Mouse (Mus musculus): Measurements from ENCODE around the gene Wnt11. TPM values are rescaled to one million over a fixed set of nuclear protein-coding genes. Genes with fewer than 3 reads are reported as not detected.

The Wnt11 gene
- polyA plus RNA-seq, 1 experiment from 2014 or later, result 14.7 TPM

- no peaks in the 10 kb centered on the region for H3K36me3 ChIP-seq (ENCODE audit: control insufficient read depth, insufficient read depth, low read length)
- no peak overlapping the region for H3K4me3 ChIP-seq (ENCODE audit: control insufficient read depth in 1 of 2, insufficient read depth in 1 of 2, low read depth in 1 of 2, low read length in 2 of 2)
- H3K4me2 ChIP-seq (ENCODE audit: low read length), result peak overlapping the region; percentile 97
- no peaks in the 10 kb centered on the region for H3K9me3 ChIP-seq (ENCODE audit: control insufficient read depth, low read length)
- peaks cover 54 to 73% of the 10 kb centered on the region in 2 experiments for H3K4me1 ChIP-seq (ENCODE audit: control insufficient read depth in 2 of 2, insufficient read depth in 2 of 2, low read length in 2 of 2)
- peaks cover 13% of the 10 kb centered on the region; the same call in 1 of the 2 replicates for H3K27me3 ChIP-seq (ENCODE audit: control insufficient read depth, insufficient read depth, low read length)
- no peak overlapping the region for H3K27ac ChIP-seq (replicated peaks in 1 of 2; ENCODE audit: control insufficient read depth in 1 of 2, insufficient read depth in 1 of 2, low read depth in 2 of 2, low read length in 2 of 2)
- no peak overlapping the region for H3K9ac ChIP-seq (ENCODE audit: low read length)
- WGBS, result 59% methylated on average over 3 of the region's 3 CpGs
- no peak for ATAC-seq (ENCODE audit: insufficient number of reproducible peaks, insufficient read depth, low FRiP score, low read depth)
Measured at GRCm38 (mm10) chr7:98840771-98841170, 5.9 kb downstream of the Wnt11 start.

DNA sequence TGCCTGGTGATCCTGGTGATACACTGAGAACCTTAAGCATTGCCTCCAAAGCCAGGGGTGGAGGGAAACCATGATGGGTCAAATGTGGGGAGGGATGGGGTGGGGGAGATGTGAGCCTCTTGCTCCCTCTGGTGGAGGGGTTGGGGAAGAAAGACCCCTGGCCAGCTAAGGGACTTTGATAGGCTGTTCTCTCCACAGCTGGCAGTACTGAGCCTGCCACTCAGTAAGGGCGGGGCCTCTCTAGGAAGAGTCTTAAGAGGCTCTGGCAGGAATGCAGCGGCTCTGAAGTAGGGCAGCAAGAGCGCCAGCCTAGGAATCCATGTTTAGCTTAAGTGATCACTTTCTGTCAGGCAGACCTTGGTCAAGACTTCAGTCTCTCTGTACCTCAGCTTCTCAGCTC lies 6.9 kb downstream of the Wnt11 start:
- WGBS, result 38% methylated on average over 3 of the region's 3 CpGs
- H3K9me3 ChIP-seq (ENCODE audit: control insufficient read depth, low read length), result no peaks in the 10 kb centered on the region
- no peaks in the 10 kb centered on the region for H3K36me3 ChIP-seq (ENCODE audit: control insufficient read depth, insufficient read depth, low read length)
- no peak overlapping the region for H3K4me3 ChIP-seq (ENCODE audit: control insufficient read depth in 1 of 2, insufficient read depth in 1 of 2, low read depth in 1 of 2, low read length in 2 of 2)
- H3K27me3 ChIP-seq (ENCODE audit: control insufficient read depth, insufficient read depth, low read length), result peaks cover 6% of the 10 kb centered on the region; the same call in 1 of the 2 replicates
- H3K27ac ChIP-seq (replicated peaks in 1 of 2; ENCODE audit: control insufficient read depth in 1 of 2, insufficient read depth in 1 of 2, low read depth in 2 of 2, low read length in 2 of 2), result no peak overlapping the region
- peaks cover 53 to 65% of the 10 kb centered on the region in 2 experiments for H3K4me1 ChIP-seq (ENCODE audit: control insufficient read depth in 2 of 2, insufficient read depth in 2 of 2, low read length in 2 of 2)
- 0 out of 2 replicates have a peak overlapping the region, but pooled peaks have one; percentile 26 for H3K9ac ChIP-seq (ENCODE audit: low read length)
- no peak overlapping the region for H3K4me2 ChIP-seq (ENCODE audit: low read length)
- no peak for ATAC-seq (ENCODE audit: insufficient number of reproducible peaks, insufficient read depth, low FRiP score, low read depth)

- Histone ChIP-seq H3K4me1 (ENCODE audit: control insufficient read depth in 2 of 2, insufficient read depth in 2 of 2, low read length in 2 of 2) (peaks cover 46 to 55% of the 10 kb centered on the region in 2 experiments), H3K27me3 (ENCODE audit: control insufficient read depth, insufficient read depth, low read length) (no peaks in the 10 kb centered on the region), H3K9me3 (ENCODE audit: control insufficient read depth, low read length) (no peaks in the 10 kb centered on the region), H3K4me3 (ENCODE audit: control insufficient read depth in 1 of 2, insufficient read depth in 1 of 2, low read depth in 1 of 2, low read length in 2 of 2) (no peak overlapping the region), H3K9ac (ENCODE audit: low read length) (no peak overlapping the region), H3K27ac (replicated peaks in 1 of 2; ENCODE audit: control insufficient read depth in 1 of 2, insufficient read depth in 1 of 2, low read depth in 2 of 2, low read length in 2 of 2) (no peak overlapping the region), H3K36me3 (ENCODE audit: control insufficient read depth, insufficient read depth, low read length) (0 out of 2 replicates have a peak, but pooled peaks cover 8% of the 10 kb centered on the region), H3K4me2 (ENCODE audit: low read length) (no peak overlapping the region)
- 79% methylated on average over 3 of the region's 3 CpGs for WGBS
- no peak for ATAC-seq (ENCODE audit: insufficient number of reproducible peaks, insufficient read depth, low FRiP score, low read depth)
Measured at GRCm38 (mm10) chr7:98842997-98843396, 8.1 kb downstream of the Wnt11 start.

DNA sequence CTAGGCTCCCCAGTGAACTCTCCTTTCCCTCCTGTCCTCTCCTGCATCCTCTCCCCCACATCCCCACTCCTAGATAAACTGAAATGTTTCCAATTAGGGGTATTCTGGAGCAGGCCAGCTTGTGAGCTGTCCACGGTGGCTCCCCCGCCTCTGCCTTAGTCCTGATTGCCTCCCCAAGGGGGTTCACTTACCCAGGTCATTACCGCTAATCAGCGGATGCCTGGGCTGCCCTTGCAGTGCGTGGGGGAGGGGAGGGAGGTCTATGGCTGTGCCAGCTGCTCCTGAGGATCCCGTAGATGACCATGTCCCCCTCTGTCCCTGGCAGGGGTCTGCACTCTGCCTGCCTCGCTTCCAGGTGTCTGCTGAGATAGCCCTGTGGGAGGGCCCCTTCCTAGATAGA lies 8.7 kb downstream of the Wnt11 start:
- H3K27ac ChIP-seq (replicated peaks in 1 of 2; ENCODE audit: control insufficient read depth in 1 of 2, insufficient read depth in 1 of 2, low read depth in 2 of 2, low read length in 2 of 2), result no peak overlapping the region
- no peaks in the 10 kb centered on the region for H3K27me3 ChIP-seq (ENCODE audit: control insufficient read depth, insufficient read depth, low read length)
- H3K4me3 ChIP-seq (ENCODE audit: control insufficient read depth in 1 of 2, insufficient read depth in 1 of 2, low read depth in 1 of 2, low read length in 2 of 2), result no peak overlapping the region
- no peak overlapping the region for H3K4me2 ChIP-seq (ENCODE audit: low read length)
- no peak for ATAC-seq (ENCODE audit: insufficient number of reproducible peaks, insufficient read depth, low FRiP score, low read depth)
- H3K4me1 ChIP-seq (ENCODE audit: control insufficient read depth in 2 of 2, insufficient read depth in 2 of 2, low read length in 2 of 2), result peaks cover 49 to 53% of the 10 kb centered on the region in 2 experiments
- no peaks in the 10 kb centered on the region for H3K9me3 ChIP-seq (ENCODE audit: control insufficient read depth, low read length)
- no peak overlapping the region; the same call in 1 of the 2 replicates for H3K9ac ChIP-seq (ENCODE audit: low read length)
- 0 out of 2 replicates have a peak, but pooled peaks cover 11% of the 10 kb centered on the region for H3K36me3 ChIP-seq (ENCODE audit: control insufficient read depth, insufficient read depth, low read length)
- 21% methylated on average over 7 of the region's 7 CpGs for WGBS

GRCm38 (mm10) chr7:98848899-98849640 lies 14.2 kb downstream of the Wnt11 start:
- WGBS, result 77% methylated on average over 8 of the region's 8 CpGs
- no peak for ATAC-seq (ENCODE audit: insufficient number of reproducible peaks, insufficient read depth, low FRiP score, low read depth)
- Histone ChIP-seq H3K4me3 (ENCODE audit: control insufficient read depth in 1 of 2, insufficient read depth in 1 of 2, low read depth in 1 of 2, low read length in 2 of 2) (no peak overlapping the region), H3K27me3 (ENCODE audit: control insufficient read depth, insufficient read depth, low read length) (no peaks in the 10 kb centered on the region), H3K9ac (ENCODE audit: low read length) (no peak overlapping the region), H3K4me1 (ENCODE audit: control insufficient read depth in 2 of 2, insufficient read depth in 2 of 2, low read length in 2 of 2) (peaks cover 43 to 52% of the 10 kb centered on the region in 2 experiments), H3K9me3 (ENCODE audit: control insufficient read depth, low read length) (no peaks in the 10 kb centered on the region), H3K4me2 (ENCODE audit: low read length) (no peak overlapping the region), H3K36me3 (ENCODE audit: control insufficient read depth, insufficient read depth, low read length) (peaks cover 23% of the 10 kb centered on the region; the same call in 1 of the 2 replicates), H3K27ac (replicated peaks in 1 of 2; ENCODE audit: control insufficient read depth in 1 of 2, insufficient read depth in 1 of 2, low read depth in 2 of 2, low read length in 2 of 2) (no peak overlapping the region)

DNA sequence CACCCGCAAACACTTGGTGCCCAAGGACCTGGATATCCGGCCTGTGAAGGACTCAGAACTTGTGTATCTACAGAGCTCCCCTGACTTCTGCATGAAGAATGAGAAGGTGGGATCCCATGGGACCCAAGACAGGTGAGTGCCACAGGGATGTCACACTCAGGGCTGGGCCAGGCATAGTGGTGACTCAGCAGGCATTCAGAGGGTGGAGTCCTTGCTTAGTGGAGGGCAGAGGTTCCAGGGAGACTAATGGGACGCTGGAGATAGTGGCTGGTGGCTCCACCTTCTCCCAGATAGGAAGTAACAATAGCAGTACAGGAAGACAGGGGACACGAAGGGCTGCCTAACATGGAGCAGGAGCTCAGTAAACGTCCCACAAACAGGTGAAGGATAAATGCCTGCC lies 15.5 kb downstream of the Wnt11 start:
- Histone ChIP-seq H3K27ac (replicated peaks in 1 of 2; ENCODE audit: control insufficient read depth in 1 of 2, insufficient read depth in 1 of 2, low read depth in 2 of 2, low read length in 2 of 2) (peak overlapping the region; percentile 80 to 83), H3K9me3 (ENCODE audit: control insufficient read depth, low read length) (no peaks in the 10 kb centered on the region), H3K4me1 (ENCODE audit: control insufficient read depth in 2 of 2, insufficient read depth in 2 of 2, low read length in 2 of 2) (peaks cover 48 to 63% of the 10 kb centered on the region in 2 experiments), H3K27me3 (ENCODE audit: control insufficient read depth, insufficient read depth, low read length) (no peaks in the 10 kb centered on the region), H3K4me3 (ENCODE audit: control insufficient read depth in 1 of 2, insufficient read depth in 1 of 2, low read depth in 1 of 2, low read length in 2 of 2) (no peak overlapping the region), H3K36me3 (ENCODE audit: control insufficient read depth, insufficient read depth, low read length) (peaks cover 23% of the 10 kb centered on the region; the same call in 1 of the 2 replicates), H3K4me2 (ENCODE audit: low read length) (no peak overlapping the region), H3K9ac (ENCODE audit: low read length) (no peak overlapping the region)
- ATAC-seq (ENCODE audit: insufficient number of reproducible peaks, insufficient read depth, low FRiP score, low read depth), result no peak
- 71% methylated on average over 5 of the region's 5 CpGs for WGBS

DNA sequence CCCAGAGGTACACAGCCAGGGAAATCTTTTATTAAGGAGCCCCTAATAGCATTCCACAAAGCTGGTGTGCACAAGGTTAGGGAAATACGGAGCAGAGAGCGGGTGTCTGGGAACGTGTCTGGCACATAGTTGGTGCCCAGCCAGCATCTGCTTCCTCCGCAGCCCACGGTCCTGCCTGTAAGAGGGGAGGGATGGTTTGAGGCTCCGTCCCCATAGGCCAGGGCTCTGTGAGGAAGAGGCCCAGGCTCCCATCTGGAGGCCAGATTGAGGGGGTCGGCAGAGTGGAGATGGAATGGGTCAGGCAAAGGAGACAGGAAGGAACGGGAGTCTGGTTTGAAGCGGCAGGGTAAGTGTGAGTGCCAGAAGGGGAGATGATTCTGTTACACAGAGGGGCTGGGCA lies 16.3 kb downstream of the Wnt11 start:
- H3K4me1 ChIP-seq (ENCODE audit: control insufficient read depth in 2 of 2, insufficient read depth in 2 of 2, low read length in 2 of 2), result peaks cover 55 to 72% of the 10 kb centered on the region in 2 experiments
- WGBS, result 8% methylated on average over 9 of the region's 9 CpGs
- peak overlapping the region; percentile 80 to 83 for H3K27ac ChIP-seq (replicated peaks in 1 of 2; ENCODE audit: control insufficient read depth in 1 of 2, insufficient read depth in 1 of 2, low read depth in 2 of 2, low read length in 2 of 2)
- peak overlapping the region; percentile 44 for H3K9ac ChIP-seq (ENCODE audit: low read length)
- no peaks in the 10 kb centered on the region for H3K9me3 ChIP-seq (ENCODE audit: control insufficient read depth, low read length)
- H3K27me3 ChIP-seq (ENCODE audit: control insufficient read depth, insufficient read depth, low read length), result no peaks in the 10 kb centered on the region
- 0 out of 4 replicates have a peak overlapping the region, but pooled peaks have one; percentile 0 to 13 for H3K4me3 ChIP-seq (ENCODE audit: control insufficient read depth in 1 of 2, insufficient read depth in 1 of 2, low read depth in 1 of 2, low read length in 2 of 2)
- peak overlapping the region; percentile 40 for H3K4me2 ChIP-seq (ENCODE audit: low read length)
- ATAC-seq (ENCODE audit: insufficient number of reproducible peaks, insufficient read depth, low FRiP score, low read depth), result peak; percentile 81
- H3K36me3 ChIP-seq (ENCODE audit: control insufficient read depth, insufficient read depth, low read length), result peaks cover 23% of the 10 kb centered on the region; the same call in 1 of the 2 replicates
